Mouse (Mus musculus): ENCODE data around the gene Hyal3. TPM values are rescaled to one million over a fixed set of nuclear protein-coding genes. Genes with fewer than 3 reads are reported as not detected.
A peak's percentile ranks its signal among the peaks of the same experiment; 100 is the strongest.

Gene Hyal3
- polyA plus RNA-seq, 1 experiment from 2014 or later = 0.56 TPM

- no peak overlapping the region for H3K27ac ChIP-seq
- DNase-seq (ENCODE audit: low spot score) = no peak
- peaks cover 59% of the 10 kb centered on the region for H3K36me3 ChIP-seq
- H3K4me3 ChIP-seq = no peak overlapping the region
- H3K9me3 ChIP-seq (replicated peaks) = no peaks in the 10 kb centered on the region
- WGBS = 82% methylated on average over 8 of the region's 8 CpGs
- H3K4me1 ChIP-seq = peaks cover 18% of the 10 kb centered on the region
- peaks cover 5% of the 10 kb centered on the region; the same call in 1 of the 2 replicates for H3K27me3 ChIP-seq (ENCODE audit: low read depth, poor library complexity, severe bottlenecking)
Measured at GRCm38 (mm10) chr9:107594281-107595062, 13.9 kb downstream of the Hyal3 start.

- H3K36me3 ChIP-seq = peaks cover 35% of the 10 kb centered on the region
- H3K27ac ChIP-seq = no peak overlapping the region
- 90% methylated on average over 11 of the region's 11 CpGs for WGBS
- H3K27me3 ChIP-seq (ENCODE audit: low read depth, poor library complexity, severe bottlenecking) = peaks cover 16% of the 10 kb centered on the region; the same call in 1 of the 2 replicates
- no peak overlapping the region for H3K4me3 ChIP-seq
- no peak for DNase-seq (ENCODE audit: low spot score)
- no peaks in the 10 kb centered on the region for H3K9me3 ChIP-seq (replicated peaks)
- H3K4me1 ChIP-seq = peaks cover 26% of the 10 kb centered on the region
Measured at GRCm38 (mm10) chr9:107596619-107597569, 16.3 kb downstream of the Hyal3 start.

GRCm38 (mm10) chr9:107598385-107598784 is 17.8 kb downstream of the Hyal3 start:
- DNase-seq (ENCODE audit: low spot score) = no peak
- H3K9me3 ChIP-seq (replicated peaks) = no peaks in the 10 kb centered on the region
- H3K36me3 ChIP-seq = peaks cover 20% of the 10 kb centered on the region
- H3K4me3 ChIP-seq = no peak overlapping the region
- 80% methylated on average over 5 of the region's 5 CpGs for WGBS
- peaks cover 33% of the 10 kb centered on the region for H3K4me1 ChIP-seq
- H3K27ac ChIP-seq = no peak overlapping the region
- peaks cover 21% of the 10 kb centered on the region for H3K27me3 ChIP-seq (ENCODE audit: low read depth, poor library complexity, severe bottlenecking)

- peaks cover 9% of the 10 kb centered on the region for H3K36me3 ChIP-seq
- no peak overlapping the region; the same call in 1 of the 2 replicates for H3K4me3 ChIP-seq
- peaks cover 29% of the 10 kb centered on the region for H3K27me3 ChIP-seq (ENCODE audit: low read depth, poor library complexity, severe bottlenecking)
- H3K4me1 ChIP-seq = peaks cover 33% of the 10 kb centered on the region
- no peak overlapping the region for H3K27ac ChIP-seq
- DNase-seq (ENCODE audit: low spot score) = no peak
- no peaks in the 10 kb centered on the region for H3K9me3 ChIP-seq (replicated peaks)
- WGBS = 86% methylated on average over 9 of the region's 9 CpGs
Measured at GRCm38 (mm10) chr9:107599433-107599832, 18.8 kb downstream of the Hyal3 start.

GRCm38 (mm10) chr9:107599842-107600241 is 19.2 kb downstream of the Hyal3 start:
- H3K4me1 ChIP-seq = peaks cover 35% of the 10 kb centered on the region
- DNase-seq (ENCODE audit: low spot score) = no peak
- no peak overlapping the region; the same call in 1 of the 2 replicates for H3K4me3 ChIP-seq
- no peaks in the 10 kb centered on the region for H3K9me3 ChIP-seq (replicated peaks)
- 65% methylated on average over 14 of the region's 14 CpGs for WGBS
- H3K27me3 ChIP-seq (ENCODE audit: low read depth, poor library complexity, severe bottlenecking) = peaks cover 29% of the 10 kb centered on the region
- no peak overlapping the region for H3K27ac ChIP-seq
- peaks cover 5% of the 10 kb centered on the region; the same call in 1 of the 2 replicates for H3K36me3 ChIP-seq

GRCm38 (mm10) chr9:107600745-107601144 is 20.1 kb downstream of the Hyal3 start:
- 77% methylated on average over 12 of the region's 12 CpGs for WGBS
- H3K9me3 ChIP-seq (replicated peaks) = no peaks in the 10 kb centered on the region
- no peak overlapping the region for H3K27ac ChIP-seq
- no peak for DNase-seq (ENCODE audit: low spot score)
- H3K27me3 ChIP-seq (ENCODE audit: low read depth, poor library complexity, severe bottlenecking) = peaks cover 29% of the 10 kb centered on the region
- H3K4me1 ChIP-seq = peaks cover 44% of the 10 kb centered on the region
- H3K4me3 ChIP-seq = no peak overlapping the region
- 0 out of 2 replicates have a peak, but pooled peaks cover 3% of the 10 kb centered on the region for H3K36me3 ChIP-seq

- H3K27me3 ChIP-seq (ENCODE audit: low read depth, poor library complexity, severe bottlenecking) = peaks cover 29% of the 10 kb centered on the region
Measured at GRCm38 (mm10) chr9:107601275-107601674, 20.7 kb downstream of the Hyal3 start.

GRCm38 (mm10) chr9:107602068-107602648 is 21.5 kb downstream of the Hyal3 start:
- WGBS = 16% methylated on average over 10 of the region's 10 CpGs
- H3K36me3 ChIP-seq = no peaks in the 10 kb centered on the region
- peaks cover 58% of the 10 kb centered on the region for H3K4me1 ChIP-seq
- peaks cover 29% of the 10 kb centered on the region for H3K27me3 ChIP-seq (ENCODE audit: low read depth, poor library complexity, severe bottlenecking)
- H3K27ac ChIP-seq = peak overlapping the region; percentile 59
- DNase-seq (ENCODE audit: low spot score) = peak; percentile 97
- no peaks in the 10 kb centered on the region for H3K9me3 ChIP-seq (replicated peaks)
- no peak overlapping the region for H3K4me3 ChIP-seq

More at GRCm38 (mm10) chr9:107601275-107601674, 20.7 kb downstream of the Hyal3 start:
- Histone ChIP-seq H3K4me1 (peaks cover 49% of the 10 kb centered on the region), H3K36me3 (no peaks in the 10 kb centered on the region), H3K9me3 (replicated peaks) (no peaks in the 10 kb centered on the region), H3K4me3 (no peak overlapping the region), H3K27ac (no peak overlapping the region)
- DNase-seq (ENCODE audit: low spot score) = no peak
- WGBS = 85% methylated on average over 11 of the region's 11 CpGs

GRCm38 (mm10) chr9:107603251-107603650 is 22.6 kb downstream of the Hyal3 start:
- Histone ChIP-seq H3K27me3 (ENCODE audit: low read depth, poor library complexity, severe bottlenecking) (peaks cover 29% of the 10 kb centered on the region), H3K4me1 (peaks cover 69% of the 10 kb centered on the region), H3K4me3 (no peak overlapping the region), H3K36me3 (no peaks in the 10 kb centered on the region), H3K9me3 (replicated peaks) (no peaks in the 10 kb centered on the region), H3K27ac (peak overlapping the region; percentile 82)
- WGBS = 86% methylated on average over 6 of the region's 6 CpGs
- no peak for DNase-seq (ENCODE audit: low spot score)

- peaks cover 84% of the 10 kb centered on the region for H3K4me1 ChIP-seq
- DNase-seq (ENCODE audit: low spot score) = no peak
Measured at GRCm38 (mm10) chr9:107605041-107605661, 24.5 kb downstream of the Hyal3 start.

GRCm38 (mm10) chr9:107606591-107606990 is 26.0 kb downstream of the Hyal3 start:
- H3K27me3 ChIP-seq (ENCODE audit: low read depth, poor library complexity, severe bottlenecking) = peaks cover 12% of the 10 kb centered on the region
- peak; percentile 69 for DNase-seq (ENCODE audit: low spot score)
- H3K9me3 ChIP-seq (replicated peaks) = no peaks in the 10 kb centered on the region
- H3K36me3 ChIP-seq = no peaks in the 10 kb centered on the region
- H3K4me3 ChIP-seq = peak overlapping the region; percentile 32
- peak overlapping the region; percentile 82 for H3K27ac ChIP-seq
- peaks cover 90% of the 10 kb centered on the region for H3K4me1 ChIP-seq
- 6% methylated on average over 9 of the region's 9 CpGs for WGBS

More at GRCm38 (mm10) chr9:107605041-107605661, 24.5 kb downstream of the Hyal3 start:
- H3K4me3 ChIP-seq = peak overlapping the region; percentile 33; the same call in 1 of the 2 replicates
- H3K9me3 ChIP-seq (replicated peaks) = no peaks in the 10 kb centered on the region
- peaks cover 24% of the 10 kb centered on the region for H3K27me3 ChIP-seq (ENCODE audit: low read depth, poor library complexity, severe bottlenecking)
- WGBS = 26% methylated on average over 23 of the region's 23 CpGs
- no peaks in the 10 kb centered on the region for H3K36me3 ChIP-seq
- H3K27ac ChIP-seq = peak overlapping the region; percentile 82

- H3K36me3 ChIP-seq = no peaks in the 10 kb centered on the region
- DNase-seq (ENCODE audit: low spot score) = no peak
- 71% methylated on average over 2 of the region's 2 CpGs for WGBS
- H3K4me3 ChIP-seq = peak overlapping the region; percentile 32
- H3K9me3 ChIP-seq (replicated peaks) = no peaks in the 10 kb centered on the region
- peaks cover 90% of the 10 kb centered on the region for H3K4me1 ChIP-seq
- H3K27me3 ChIP-seq (ENCODE audit: low read depth, poor library complexity, severe bottlenecking) = peaks cover 12% of the 10 kb centered on the region
- peak overlapping the region; percentile 82 for H3K27ac ChIP-seq
Measured at GRCm38 (mm10) chr9:107607036-107607435, 26.4 kb downstream of the Hyal3 start.
